Mouse (Mus musculus): Measurements from ENCODE around the gene Pth1r. TPM values are rescaled to one million over a fixed set of nuclear protein-coding genes. Genes with fewer than 3 reads are reported as not detected.

The Pth1r gene
- polyA plus RNA-seq, 1 experiment from 2014 or later = 4.0 TPM

- H3K27ac ChIP-seq (ENCODE audit: low read depth, low read length) = peak overlapping the region; percentile 66; the same call in 1 of the 2 replicates
- H3K4me2 ChIP-seq (ENCODE audit: low read length) = no peak overlapping the region
- H3K9ac ChIP-seq (ENCODE audit: low read length) = no peak overlapping the region
- no peaks in the 10 kb centered on the region for H3K9me3 ChIP-seq (replicated peaks; ENCODE audit: control insufficient read depth, low read length)
- H3K4me3 ChIP-seq (ENCODE audit: low read depth, low read length) = no peak overlapping the region
- H3K4me1 ChIP-seq (ENCODE audit: control insufficient read depth, insufficient read depth, low read length) = peaks cover 30% of the 10 kb centered on the region
- WGBS = 71% methylated on average over 7 of the region's 7 CpGs
- no peaks in the 10 kb centered on the region for H3K36me3 ChIP-seq (ENCODE audit: control insufficient read depth, insufficient read depth, low read length)
- DNase-seq (ENCODE audit: low spot score) (no peak), ATAC-seq (no peak)
- no peaks in the 10 kb centered on the region for H3K27me3 ChIP-seq (replicated peaks; ENCODE audit: control insufficient read depth, insufficient read depth, low read length)
Observed at GRCm38 (mm10) chr9:110680736-110681507, 66.0 kb downstream of the Pth1r start.

- ATAC-seq (no peak), DNase-seq (ENCODE audit: low spot score) (no peak)
- Histone ChIP-seq H3K4me2 (ENCODE audit: low read length) (no peak overlapping the region), H3K4me1 (ENCODE audit: control insufficient read depth, insufficient read depth, low read length) (peaks cover 14% of the 10 kb centered on the region), H3K36me3 (ENCODE audit: control insufficient read depth, insufficient read depth, low read length) (no peaks in the 10 kb centered on the region), H3K27ac (ENCODE audit: low read depth, low read length) (no peak overlapping the region), H3K27me3 (replicated peaks; ENCODE audit: control insufficient read depth, insufficient read depth, low read length) (no peaks in the 10 kb centered on the region), H3K9ac (ENCODE audit: low read length) (no peak overlapping the region), H3K9me3 (replicated peaks; ENCODE audit: control insufficient read depth, low read length) (no peaks in the 10 kb centered on the region), H3K4me3 (ENCODE audit: low read depth, low read length) (no peak overlapping the region)
- WGBS = 63% methylated on average over 5 of the region's 5 CpGs
Observed at GRCm38 (mm10) chr9:110678886-110679285, 68.1 kb downstream of the Pth1r start.

- no peaks in the 10 kb centered on the region for H3K9me3 ChIP-seq (replicated peaks; ENCODE audit: control insufficient read depth, low read length)
- H3K27me3 ChIP-seq (replicated peaks; ENCODE audit: control insufficient read depth, insufficient read depth, low read length) = no peaks in the 10 kb centered on the region
- no peak overlapping the region for H3K27ac ChIP-seq (ENCODE audit: low read depth, low read length)
- H3K4me2 ChIP-seq (ENCODE audit: low read length) = no peak overlapping the region
- H3K4me1 ChIP-seq (ENCODE audit: control insufficient read depth, insufficient read depth, low read length) = no peaks in the 10 kb centered on the region
- ATAC-seq = no peak
- H3K36me3 ChIP-seq (ENCODE audit: control insufficient read depth, insufficient read depth, low read length) = no peaks in the 10 kb centered on the region
- DNase-seq (ENCODE audit: low spot score) = no peak
- no peak overlapping the region for H3K4me3 ChIP-seq (ENCODE audit: low read depth, low read length)
- WGBS = 91% methylated on average over 8 of the region's 8 CpGs
- no peak overlapping the region for H3K9ac ChIP-seq (ENCODE audit: low read length)
Observed at GRCm38 (mm10) chr9:110676492-110676911, 70.4 kb downstream of the Pth1r start.

- DNase-seq (ENCODE audit: low spot score) (no peak), ATAC-seq (0 out of 2 replicates have a peak, but pooled peaks have one; percentile 10)
- Histone ChIP-seq H3K36me3 (ENCODE audit: control insufficient read depth, insufficient read depth, low read length) (no peaks in the 10 kb centered on the region), H3K4me1 (ENCODE audit: control insufficient read depth, insufficient read depth, low read length) (no peaks in the 10 kb centered on the region), H3K9ac (ENCODE audit: low read length) (peak overlapping the region; percentile 1; the same call in 1 of the 2 replicates), H3K4me2 (ENCODE audit: low read length) (no peak overlapping the region), H3K27ac (ENCODE audit: low read depth, low read length) (no peak overlapping the region), H3K27me3 (replicated peaks; ENCODE audit: control insufficient read depth, insufficient read depth, low read length) (no peaks in the 10 kb centered on the region), H3K9me3 (replicated peaks; ENCODE audit: control insufficient read depth, low read length) (no peaks in the 10 kb centered on the region), H3K4me3 (ENCODE audit: low read depth, low read length) (no peak overlapping the region)
- 50% methylated on average over 10 of the region's 10 CpGs for WGBS
Observed at GRCm38 (mm10) chr9:110673107-110673752, 73.7 kb downstream of the Pth1r start.

GRCm38 (mm10) chr9:110672462-110673106 is 74.4 kb downstream of the Pth1r start:
- WGBS = 65% methylated on average over 7 of the region's 7 CpGs
- Histone ChIP-seq H3K4me2 (ENCODE audit: low read length) (no peak overlapping the region), H3K27me3 (replicated peaks; ENCODE audit: control insufficient read depth, insufficient read depth, low read length) (no peaks in the 10 kb centered on the region), H3K9me3 (replicated peaks; ENCODE audit: control insufficient read depth, low read length) (no peaks in the 10 kb centered on the region), H3K4me3 (ENCODE audit: low read depth, low read length) (no peak overlapping the region), H3K4me1 (ENCODE audit: control insufficient read depth, insufficient read depth, low read length) (no peaks in the 10 kb centered on the region), H3K27ac (ENCODE audit: low read depth, low read length) (no peak overlapping the region), H3K36me3 (ENCODE audit: control insufficient read depth, insufficient read depth, low read length) (no peaks in the 10 kb centered on the region), H3K9ac (ENCODE audit: low read length) (no peak overlapping the region)
- peak; percentile 44; the same call in 1 of the 2 replicates for ATAC-seq
- no peak for DNase-seq (ENCODE audit: low spot score)

Other genes with a start within 250 kb of the Pth1r start
- 36.1 and 43.6 TPM in 2 replicates for gene Setd2, start 214.5 kb downstream of the Pth1r start, polyA plus RNA-seq (2014; fragmentation: Nextera tagmentation; extraction: Ambion mirVana)
- gene Nradd, start 122.7 kb downstream of the Pth1r start, polyA plus RNA-seq (2014; fragmentation: Nextera tagmentation; extraction: Ambion mirVana) = 25.3 and 26.8 TPM in 2 replicates
- 0.86 and 2.7 TPM in 2 replicates for gene Nbeal2, start 93.0 kb downstream of the Pth1r start, polyA plus RNA-seq (2014; fragmentation: Nextera tagmentation; extraction: Ambion mirVana)
- 119 and 120 TPM in 2 replicates for gene Ccdc12, start 90.6 kb downstream of the Pth1r start, polyA plus RNA-seq (2014; fragmentation: Nextera tagmentation; extraction: Ambion mirVana)
- gene Myl3, start 5.3 kb downstream of the Pth1r start, polyA plus RNA-seq (2014; fragmentation: Nextera tagmentation; extraction: Ambion mirVana) = 0.33 TPM in 1 of 2 replicates, not detected in the other
- not detected in 2 replicates for gene Prss42, start 51.0 kb upstream of the Pth1r start, polyA plus RNA-seq (2014; fragmentation: Nextera tagmentation; extraction: Ambion mirVana)
- gene Prss44, start 66.8 kb upstream of the Pth1r start, polyA plus RNA-seq (2014; fragmentation: Nextera tagmentation; extraction: Ambion mirVana) = not detected in 2 replicates
- not detected in 2 replicates for gene Prss43, start 79.5 kb upstream of the Pth1r start, polyA plus RNA-seq (2014; fragmentation: Nextera tagmentation; extraction: Ambion mirVana)
- gene Prss45, start 87.4 kb upstream of the Pth1r start, polyA plus RNA-seq (2014; fragmentation: Nextera tagmentation; extraction: Ambion mirVana) = 0.38 TPM in 1 of 2 replicates, not detected in the other
- gene Prss46, start 97.4 kb upstream of the Pth1r start, polyA plus RNA-seq (2014; fragmentation: Nextera tagmentation; extraction: Ambion mirVana) = not detected in 2 replicates
- gene Prss50, start 110.8 kb upstream of the Pth1r start, polyA plus RNA-seq (2014; fragmentation: Nextera tagmentation; extraction: Ambion mirVana) = not detected in 2 replicates
- 0.54 and 0.62 TPM in 2 replicates for gene Als2cl, start 132.7 kb upstream of the Pth1r start, polyA plus RNA-seq (2014; fragmentation: Nextera tagmentation; extraction: Ambion mirVana)
- gene Tmie, start 133.0 kb upstream of the Pth1r start, polyA plus RNA-seq (2014; fragmentation: Nextera tagmentation; extraction: Ambion mirVana) = 0.30 and 0.40 TPM in 2 replicates
- not detected in 2 replicates for gene Fam240a, start 169.7 kb upstream of the Pth1r start, polyA plus RNA-seq (2014; fragmentation: Nextera tagmentation; extraction: Ambion mirVana)
- not detected in 2 replicates for gene Tdgf1, start 199.0 kb upstream of the Pth1r start, polyA plus RNA-seq (2014; fragmentation: Nextera tagmentation; extraction: Ambion mirVana)
- 0.33 and 0.37 TPM in 2 replicates for gene Lrrc2, start 204.4 kb upstream of the Pth1r start, polyA plus RNA-seq (2014; fragmentation: Nextera tagmentation; extraction: Ambion mirVana)
- not detected in 2 replicates for gene Rtp3, start 243.4 kb upstream of the Pth1r start, polyA plus RNA-seq (2014; fragmentation: Nextera tagmentation; extraction: Ambion mirVana)